Mouse (Mus musculus): Measurements from ENCODE around the gene Mrm2. TPM values are rescaled to one million over a fixed set of nuclear protein-coding genes. Genes with fewer than 3 reads are reported as not detected.

Mrm2 gene
- polyA plus RNA-seq, 1 experiment, result 9.4 TPM

DNA sequence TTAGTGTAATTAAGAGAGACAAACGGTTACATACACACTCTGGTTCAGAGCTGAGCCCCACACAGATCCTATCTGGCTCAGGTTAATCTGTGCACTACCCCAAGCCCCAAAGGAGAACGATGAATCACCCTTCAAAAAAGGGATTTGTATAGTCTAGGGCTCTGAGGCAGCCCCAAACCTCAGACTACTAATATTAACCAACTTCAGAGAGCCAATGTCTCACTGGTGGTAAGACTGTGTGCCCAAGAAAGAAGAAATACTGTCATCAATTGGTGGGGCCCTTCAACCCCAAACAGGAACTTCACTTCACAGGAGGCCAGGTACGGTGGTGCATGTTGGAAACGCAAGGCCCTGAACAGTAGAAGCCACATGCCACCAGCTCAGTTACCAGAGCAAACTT, 13.5 kb upstream of the Mrm2 start:
- no peak for DNase-seq (ENCODE audit: low read depth)

DNA sequence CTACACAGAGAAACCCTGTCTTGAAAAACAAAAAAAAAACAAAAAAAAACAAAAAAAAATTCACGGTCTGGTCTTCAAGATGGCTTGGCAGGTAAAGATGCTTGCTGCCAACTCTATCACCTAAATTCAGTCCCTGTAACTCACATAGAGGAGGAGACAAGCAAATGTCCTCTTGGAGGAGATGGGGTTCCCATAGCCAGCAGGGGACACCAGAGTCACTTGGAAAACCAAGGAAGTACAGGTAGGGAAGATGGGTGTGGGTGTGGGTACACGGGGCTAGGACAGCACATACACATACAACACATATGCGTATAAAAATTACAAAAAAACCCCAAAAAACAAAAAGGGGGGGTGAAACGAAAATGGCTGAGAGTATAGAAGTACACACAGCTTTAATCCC, 11.2 kb upstream of the Mrm2 start:
- no peak for DNase-seq (ENCODE audit: low read depth)

DNA sequence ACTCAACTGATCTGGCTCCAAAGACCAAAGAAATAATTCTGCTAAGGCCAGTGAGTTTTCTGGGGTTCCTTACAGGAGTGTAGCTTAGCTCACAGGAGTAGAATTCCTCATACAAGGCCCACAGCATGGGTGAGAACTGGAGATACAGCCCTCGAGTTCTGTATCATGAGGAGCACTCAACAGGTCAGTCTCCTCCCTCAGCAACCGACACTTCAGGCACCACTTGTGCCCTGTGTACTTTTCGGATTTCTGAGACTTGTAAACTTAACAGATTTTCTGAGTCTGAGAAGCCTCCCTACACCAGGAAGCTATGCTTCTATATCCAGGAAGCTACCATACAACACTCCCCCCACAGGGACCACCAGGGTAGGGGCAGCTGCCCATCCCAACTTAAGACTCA, 8.1 kb upstream of the Mrm2 start:
- no peak for DNase-seq (ENCODE audit: low read depth)

DNA sequence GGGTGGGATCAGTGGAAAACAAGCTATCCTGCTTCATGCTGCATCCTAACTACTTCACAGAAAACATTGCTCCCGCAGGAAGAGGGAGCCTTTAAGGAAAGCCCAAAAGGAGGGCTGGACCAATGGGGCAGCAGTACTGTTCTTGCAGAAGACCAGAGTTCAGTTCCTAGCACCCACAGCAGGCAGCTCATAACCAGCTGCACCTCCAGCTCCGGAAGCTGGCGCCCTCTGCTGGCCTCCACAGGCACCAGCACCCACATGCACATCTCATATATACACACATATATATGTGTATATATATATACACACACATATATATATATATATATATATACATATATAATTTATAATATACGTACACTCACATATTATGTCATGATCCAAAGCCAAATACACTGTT, 7.1 kb upstream of the Mrm2 start:
- no peak for DNase-seq (ENCODE audit: low read depth)

DNA sequence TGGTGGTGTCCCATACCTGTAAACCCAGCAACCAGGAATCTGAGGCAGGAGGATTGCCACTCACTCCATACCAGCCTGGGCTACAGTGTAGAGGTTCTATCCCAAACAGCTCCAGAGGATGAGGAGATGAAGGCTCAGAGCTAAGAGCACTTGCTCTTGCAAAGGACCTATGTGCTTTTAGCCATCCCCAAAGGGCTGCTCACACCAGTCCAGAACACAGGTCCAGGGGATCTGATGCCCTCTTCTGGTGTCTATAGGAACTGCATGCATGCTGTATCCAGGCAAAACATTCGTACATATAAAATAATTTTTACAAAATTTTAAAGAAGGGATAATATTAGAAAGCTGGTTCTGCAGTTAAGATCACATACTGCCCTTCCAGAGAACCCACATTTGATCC, 5.0 kb upstream of the Mrm2 start:
- DNase-seq (ENCODE audit: low read depth), result no peak

DNA sequence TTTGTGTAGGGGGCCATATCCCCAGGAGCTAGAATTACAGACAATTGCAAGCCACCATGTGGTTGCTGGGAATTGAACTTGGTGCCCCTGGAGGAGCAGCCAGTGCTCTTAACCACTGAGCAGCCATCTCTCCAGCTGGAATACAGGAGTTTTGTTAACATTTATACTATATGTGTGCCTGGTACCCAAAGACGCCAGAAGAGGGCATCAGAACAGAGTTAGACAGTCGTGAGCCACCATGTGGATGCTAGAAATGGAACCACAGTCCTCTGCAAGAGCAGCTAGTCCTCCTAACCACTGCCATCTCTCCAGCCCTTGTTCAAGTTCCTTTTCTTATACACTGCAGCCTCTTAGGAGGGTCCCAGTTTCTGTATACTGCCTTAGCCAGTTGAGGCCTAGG, 1.9 kb upstream of the Mrm2 start:
- no peak for DNase-seq (ENCODE audit: low read depth)

DNA sequence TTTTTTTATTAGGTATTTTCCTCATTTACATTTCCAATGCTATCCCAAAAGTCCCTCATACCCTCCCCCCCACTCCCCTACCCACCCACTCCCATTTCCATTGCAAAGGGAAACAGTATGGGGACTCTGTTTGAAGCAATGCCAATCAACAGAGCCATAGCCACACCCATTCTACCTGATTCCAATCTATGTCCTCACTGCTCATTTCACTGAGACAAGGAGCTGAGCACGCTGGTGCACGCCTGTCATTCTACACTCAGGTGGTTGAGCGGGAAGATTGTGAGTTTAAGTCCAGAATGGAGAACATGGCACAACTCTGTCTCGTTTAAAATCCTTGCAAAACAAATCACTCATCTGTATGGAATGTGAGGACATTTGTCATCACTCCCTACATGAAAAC, 821 bp upstream of the Mrm2 start:
- DNase-seq (ENCODE audit: low read depth), result peak; percentile 47

DNA sequence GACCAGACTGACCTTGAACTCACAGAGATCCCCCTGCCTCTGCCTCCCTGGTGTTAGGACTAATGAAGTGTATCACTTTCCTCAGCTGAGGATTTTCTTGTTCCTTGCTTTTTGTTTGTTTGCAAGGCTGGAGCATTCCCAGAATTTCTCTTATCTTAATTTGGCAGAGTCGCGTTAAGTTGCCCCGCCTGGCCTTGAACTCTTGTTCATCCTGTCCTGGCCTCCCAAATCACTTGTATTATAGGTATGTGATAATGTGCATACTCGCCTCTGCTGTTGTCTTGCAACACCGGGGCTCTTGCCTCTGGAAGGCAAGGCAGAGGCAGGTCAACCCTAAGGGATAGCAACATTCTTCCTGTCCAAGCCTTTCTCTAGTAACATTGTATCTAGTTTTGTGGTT, 7.6 kb downstream of the Mrm2 start:
- no peak for DNase-seq (ENCODE audit: low read depth)

DNA sequence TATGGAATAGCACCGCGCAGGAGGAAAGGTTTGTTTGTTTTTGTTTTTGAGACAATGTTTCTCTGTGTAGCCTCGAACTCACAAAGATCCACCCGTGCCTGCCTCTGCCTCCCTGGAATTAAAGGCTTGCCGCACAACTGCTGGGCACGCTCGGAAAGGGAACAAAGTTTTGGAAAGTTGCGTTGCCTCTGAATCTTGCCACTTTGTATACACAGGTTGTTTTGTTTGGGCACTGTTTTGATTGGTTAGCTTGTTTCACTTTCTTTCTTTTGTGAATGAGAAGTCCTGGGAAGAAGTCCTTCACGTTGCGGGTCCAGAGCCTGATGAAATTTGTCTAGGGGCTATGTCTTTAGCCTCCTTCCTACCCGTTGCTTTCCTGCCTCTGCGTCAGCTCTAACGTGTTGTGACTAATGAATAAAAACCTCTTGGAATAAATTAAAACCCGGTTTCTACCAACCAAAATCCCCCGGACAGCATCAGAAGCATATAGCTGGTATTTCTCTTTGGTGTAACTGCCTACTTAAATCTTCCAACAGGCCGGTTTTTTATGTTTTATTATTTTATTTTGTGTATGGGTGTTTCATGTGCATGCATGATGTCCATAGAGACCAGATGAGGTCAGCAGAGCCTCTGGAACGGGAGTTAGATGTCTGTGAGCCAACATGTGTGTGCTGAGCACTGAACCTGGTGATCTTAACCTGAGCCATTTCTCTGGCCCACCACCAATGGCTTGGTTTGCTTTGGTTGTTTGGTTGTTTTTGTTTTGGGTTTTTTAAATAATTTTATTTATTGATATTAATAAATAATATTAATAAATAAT, 9.7 kb downstream of the Mrm2 start:
- no peak for DNase-seq (ENCODE audit: low read depth)

DNA sequence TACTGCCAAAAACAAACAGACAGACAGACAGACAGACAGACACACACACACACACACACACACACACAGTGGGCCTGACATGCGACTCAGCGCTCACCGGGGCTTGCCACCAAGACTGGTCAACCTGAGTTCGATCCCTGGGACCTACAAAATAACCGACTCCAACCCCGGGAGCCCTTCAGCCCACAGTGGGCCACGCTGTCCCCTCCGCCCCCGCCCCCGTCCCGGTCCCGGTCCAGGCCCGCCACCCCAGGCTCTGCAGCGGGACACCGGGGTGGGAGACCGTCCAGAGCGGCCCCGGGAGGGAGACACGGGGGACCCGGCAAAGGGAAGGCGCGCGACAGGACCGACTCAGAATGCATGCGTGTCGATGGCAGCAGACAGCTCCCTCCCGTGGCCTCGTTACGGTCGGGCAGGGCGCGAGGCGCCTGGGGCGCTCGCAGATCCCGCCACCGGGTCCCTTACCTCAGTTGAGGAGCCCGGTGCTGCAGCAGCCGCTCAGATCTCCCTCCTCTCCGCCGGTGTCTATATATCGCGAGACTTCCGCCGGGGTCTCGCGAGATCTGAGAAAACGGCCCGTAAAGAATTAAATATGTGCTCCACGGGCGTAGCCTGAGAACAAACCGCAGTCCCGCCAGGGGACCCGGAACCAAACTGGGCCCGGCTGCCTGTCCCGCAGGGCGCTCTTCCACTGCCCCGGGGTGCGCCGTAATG, 10.5 kb downstream of the Mrm2 start, which contains the start of the genes Mad1l1 and Nudt1:
Gene Mad1l1 (minus strand): TSS at position 511 of the 714 bp plus-strand sequence.
Gene Nudt1 (plus strand): TSS at position 615 of the 714 bp plus-strand sequence.
- DNase-seq (ENCODE audit: low read depth), result peak; percentile 59

DNA sequence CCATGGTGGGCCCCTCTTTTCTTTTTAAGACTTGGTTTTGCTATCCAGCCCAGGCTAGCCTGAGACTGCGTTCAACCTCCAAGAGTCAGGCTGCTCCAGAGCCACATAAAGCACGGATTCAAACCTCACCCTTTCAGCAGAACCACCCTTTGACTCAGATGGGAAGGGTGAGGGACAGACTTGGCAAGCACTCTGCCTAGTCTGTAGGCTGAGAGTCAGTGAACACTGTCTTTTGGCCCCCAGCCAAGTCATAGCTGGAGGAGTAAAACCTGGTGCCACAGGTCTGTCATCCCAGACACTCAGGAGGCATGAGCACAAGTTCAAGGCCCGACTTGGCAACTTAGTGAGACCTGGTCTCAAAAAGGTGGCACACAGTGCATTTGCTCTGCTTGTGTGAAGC, 15.0 kb downstream of the Mrm2 start:
- DNase-seq (ENCODE audit: low read depth), result no peak

DNA sequence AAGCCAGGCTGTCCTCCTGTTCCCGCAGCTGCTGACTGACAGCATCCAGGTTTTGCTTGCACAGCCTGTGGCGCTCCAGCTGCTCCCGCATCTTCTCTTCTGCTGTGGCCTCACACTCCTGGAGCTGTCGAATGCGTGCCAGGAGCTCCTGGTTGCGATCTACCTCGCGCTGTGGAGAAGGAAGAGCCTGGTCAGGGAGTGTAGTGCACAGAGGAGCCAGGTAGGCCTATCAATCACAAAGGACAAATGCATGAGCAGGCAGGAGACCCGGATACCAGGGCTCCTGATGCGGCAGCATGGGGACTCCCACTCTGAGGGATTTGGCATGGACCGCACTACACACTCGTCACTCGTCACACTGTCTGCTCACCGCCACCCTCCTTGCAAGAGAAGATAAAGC, 24.1 kb downstream of the Mrm2 start:
- no peak for DNase-seq (ENCODE audit: low read depth)

DNA sequence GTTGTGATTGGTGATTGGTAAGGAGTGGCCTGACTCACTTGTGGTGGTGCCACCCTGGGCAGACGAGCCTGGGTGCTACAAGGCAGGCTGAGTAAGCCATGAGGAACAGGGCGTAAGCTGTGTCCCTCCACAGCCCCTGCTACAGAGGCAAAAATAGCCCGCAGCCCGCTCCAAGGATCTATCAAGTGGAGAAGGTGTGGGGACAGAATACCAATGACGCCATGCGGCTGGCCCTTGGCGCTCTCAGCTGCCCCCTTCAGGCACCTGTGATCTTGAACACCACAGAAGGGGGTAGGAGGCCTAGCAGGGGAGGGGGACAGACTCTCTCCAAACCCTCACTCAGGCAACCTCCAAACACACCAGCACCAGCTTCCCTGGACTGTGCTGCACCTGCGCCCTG, 25.7 kb downstream of the Mrm2 start:
- no peak for DNase-seq (ENCODE audit: low read depth)

DNA sequence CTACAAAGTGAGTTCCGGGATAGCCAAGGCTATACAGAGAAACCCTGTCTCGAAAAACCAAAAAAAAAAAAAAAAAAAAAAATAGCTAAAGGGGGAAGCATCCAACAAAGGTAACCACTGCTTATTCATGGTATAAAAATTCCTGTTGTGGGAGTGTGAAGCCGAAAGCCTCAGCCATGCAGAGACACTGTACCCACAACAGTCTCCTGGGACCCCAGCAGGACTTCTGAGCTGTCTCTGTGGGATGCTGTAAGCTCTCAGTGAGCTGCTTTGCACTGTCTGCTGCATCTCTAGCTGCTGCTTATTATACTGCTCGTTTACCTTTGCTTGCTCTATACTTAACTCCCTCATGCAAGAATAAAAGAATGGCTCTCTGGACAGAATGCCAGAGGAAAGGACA, 33.4 kb downstream of the Mrm2 start:
- no peak for DNase-seq (ENCODE audit: low read depth)

DNA sequence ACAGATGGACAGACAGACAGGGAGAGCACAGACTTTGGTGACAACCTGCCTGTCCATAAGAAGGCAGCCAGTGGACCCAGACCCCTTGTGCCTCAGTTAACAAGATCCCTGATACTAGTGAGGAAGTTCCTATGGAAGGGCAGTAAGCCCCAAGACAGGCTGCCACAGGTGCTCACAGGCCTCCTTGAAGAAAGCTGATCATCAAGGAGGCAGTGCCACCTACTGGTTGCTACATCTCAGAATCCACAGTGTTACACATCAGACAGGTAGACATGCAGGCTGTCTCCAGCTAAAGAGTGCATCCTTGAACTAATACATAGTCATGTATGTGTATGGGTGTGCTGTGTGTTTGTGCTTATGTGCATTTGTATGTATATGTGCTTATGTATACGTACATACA, 39.5 kb downstream of the Mrm2 start:
- no peak for DNase-seq (ENCODE audit: low read depth)

DNA sequence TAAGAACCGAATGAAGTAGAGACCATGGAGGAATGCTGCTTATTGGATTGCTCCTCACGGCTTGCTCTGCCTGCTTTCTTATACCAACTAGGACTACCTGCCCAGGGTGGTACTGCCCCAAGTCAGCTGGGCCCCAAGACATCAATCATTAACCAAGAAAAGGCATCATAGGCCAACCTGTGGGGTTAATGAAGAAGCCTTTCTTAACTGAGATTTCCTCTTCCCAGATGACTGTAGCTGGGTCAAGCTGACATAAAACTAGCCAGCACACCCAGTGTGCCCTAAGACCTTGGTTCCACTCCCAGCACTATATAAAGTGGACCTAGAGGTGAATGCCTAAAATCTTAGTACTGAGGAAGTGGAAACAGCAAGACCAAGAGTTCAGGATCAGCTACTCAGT, 42.5 kb downstream of the Mrm2 start:
- DNase-seq (ENCODE audit: low read depth), result no peak

DNA sequence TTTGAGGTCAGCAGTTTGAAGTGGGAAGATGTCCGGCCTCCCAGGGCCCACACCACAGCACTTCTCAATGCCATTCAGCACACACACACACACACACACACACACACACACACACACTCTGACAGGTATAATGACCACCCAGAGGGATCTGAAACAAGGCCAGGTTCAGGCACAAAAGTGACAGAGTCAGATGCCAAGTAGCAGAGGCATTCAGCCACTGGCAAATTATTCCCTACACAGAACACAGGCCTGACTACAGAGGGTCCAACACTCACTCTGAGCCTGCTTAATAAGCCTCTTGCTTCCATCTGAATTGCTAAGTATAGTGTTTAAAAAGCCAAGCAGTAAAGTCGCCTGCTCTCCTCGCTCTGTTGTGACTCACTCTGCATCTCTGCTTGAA, 43.4 kb downstream of the Mrm2 start:
- no peak for DNase-seq (ENCODE audit: low read depth)

DNA sequence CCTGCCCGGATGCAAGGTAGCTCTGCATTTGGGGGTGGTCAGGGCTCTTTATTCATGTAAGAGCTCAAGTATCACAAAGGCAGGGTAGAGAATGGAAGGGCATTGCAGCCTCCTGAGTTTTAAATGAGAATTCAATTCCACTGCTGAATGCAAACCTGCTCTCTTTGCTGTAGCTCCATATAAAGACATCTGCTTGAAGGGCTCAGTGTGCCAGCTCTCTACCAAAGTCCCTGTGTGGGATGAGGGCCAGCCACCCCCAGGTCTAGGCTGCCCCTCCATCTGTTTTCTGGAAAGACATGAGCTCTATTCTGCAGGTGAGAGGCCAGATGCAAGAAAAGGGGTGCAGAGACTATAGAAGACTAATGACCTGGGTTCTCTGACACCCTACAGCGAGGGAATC, 46.9 kb downstream of the Mrm2 start:
- no peak for DNase-seq (ENCODE audit: low read depth)

DNA sequence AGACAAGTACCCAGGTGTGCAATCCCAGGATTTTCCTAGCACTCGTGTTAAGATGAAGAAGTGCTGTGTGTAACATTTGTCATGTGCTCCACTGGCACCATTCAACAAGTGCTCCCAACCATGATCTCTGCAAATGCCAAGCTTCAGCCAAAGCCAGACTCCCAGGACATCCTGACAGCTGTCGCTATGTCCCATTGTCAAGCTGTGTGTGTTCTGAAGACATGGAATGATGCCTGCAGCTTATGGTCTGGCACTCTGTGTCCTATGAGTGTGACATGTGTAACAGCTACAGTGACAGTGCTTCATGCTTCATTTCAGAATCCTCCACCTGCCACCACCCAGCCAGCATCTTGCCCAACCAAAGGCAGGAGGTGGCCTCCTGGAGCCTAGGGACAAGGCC, 47.7 kb downstream of the Mrm2 start:
- no peak for DNase-seq (ENCODE audit: low read depth)

DNA sequence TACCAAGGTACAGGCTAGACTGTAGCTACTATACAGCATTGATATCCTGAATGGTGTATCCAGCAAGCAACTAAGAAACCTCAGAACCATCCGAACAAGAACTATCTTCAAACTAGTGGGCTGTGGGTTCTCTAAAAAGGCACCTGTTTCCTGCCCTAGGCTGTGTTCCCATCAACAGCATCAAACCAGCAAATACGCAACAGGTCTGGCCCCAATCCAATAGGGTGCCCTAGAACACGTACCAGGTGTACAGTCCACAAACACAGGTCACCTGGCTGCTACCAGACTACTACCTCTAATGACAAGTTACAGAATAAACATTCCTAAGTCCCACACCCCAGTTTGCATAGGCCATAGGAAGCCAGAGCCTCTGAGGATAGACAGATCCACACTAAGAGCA, 48.8 kb downstream of the Mrm2 start:
- no peak for DNase-seq (ENCODE audit: low read depth)

DNA sequence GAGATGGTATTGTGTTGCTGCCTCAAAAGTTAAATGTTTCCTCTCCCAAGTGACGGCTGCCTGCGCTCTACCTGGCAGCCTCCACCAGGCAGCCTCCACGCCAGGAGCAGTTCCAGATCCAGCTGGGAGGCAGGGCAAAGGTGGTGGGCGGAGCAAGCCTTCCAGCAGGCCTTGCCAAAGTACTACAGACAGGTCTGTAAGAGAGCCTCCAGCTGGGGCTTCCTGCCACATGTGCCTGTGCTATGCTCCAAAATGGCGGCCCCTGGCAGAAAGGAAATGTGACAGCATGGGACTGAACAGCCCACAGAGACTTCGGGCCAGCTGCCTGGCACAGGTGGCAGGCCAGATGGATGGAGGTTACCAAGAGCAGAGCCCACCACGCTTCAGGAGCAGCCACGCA, 49.3 kb downstream of the Mrm2 start:
- DNase-seq (ENCODE audit: low read depth), result peak; percentile 65

DNA sequence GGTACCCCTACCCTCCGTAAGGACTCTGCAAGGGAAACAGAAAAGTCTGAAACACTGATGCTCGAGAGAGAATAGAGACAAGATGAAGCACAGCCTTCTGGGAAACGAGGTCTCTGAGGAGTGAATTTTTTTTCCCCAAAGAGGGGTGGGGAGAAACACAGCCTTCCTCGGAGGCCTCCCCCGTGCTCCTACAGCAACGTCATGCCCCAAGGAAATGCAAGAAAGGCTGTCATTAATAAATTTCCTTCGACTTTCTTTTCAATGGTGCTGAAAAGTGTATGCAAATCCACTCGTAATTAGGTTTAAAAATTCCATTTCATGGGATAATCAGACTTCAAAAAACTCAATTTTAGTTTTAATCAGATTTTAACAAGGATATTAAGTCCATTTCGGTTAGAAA, 51.5 kb downstream of the Mrm2 start:
- no peak for DNase-seq (ENCODE audit: low read depth)

Measured in gonadal fat pad, adult 2 months (tissue).